Mouse (Mus musculus) right cerebral cortex, postnatal 14 days (tissue): ENCODE results near the gene Olfr606.
"Not testable (repeated sequence)": the region's sequence is repeated elsewhere in the genome, so short reads cannot be mapped to it uniquely, and the experiment has no call there.

Experiments
- DNase-seq: peaks from one replicate; pipeline ENCODE4 v3.0.0; 2022

The Olfr606 gene

GRCm38 (mm10) chr7:103448746-103449145, at the start of gene Olfr606:
Gene Olfr606, plus strand, starts transcription at chr7:103449046.
- DNase-seq: no peak

DNA sequence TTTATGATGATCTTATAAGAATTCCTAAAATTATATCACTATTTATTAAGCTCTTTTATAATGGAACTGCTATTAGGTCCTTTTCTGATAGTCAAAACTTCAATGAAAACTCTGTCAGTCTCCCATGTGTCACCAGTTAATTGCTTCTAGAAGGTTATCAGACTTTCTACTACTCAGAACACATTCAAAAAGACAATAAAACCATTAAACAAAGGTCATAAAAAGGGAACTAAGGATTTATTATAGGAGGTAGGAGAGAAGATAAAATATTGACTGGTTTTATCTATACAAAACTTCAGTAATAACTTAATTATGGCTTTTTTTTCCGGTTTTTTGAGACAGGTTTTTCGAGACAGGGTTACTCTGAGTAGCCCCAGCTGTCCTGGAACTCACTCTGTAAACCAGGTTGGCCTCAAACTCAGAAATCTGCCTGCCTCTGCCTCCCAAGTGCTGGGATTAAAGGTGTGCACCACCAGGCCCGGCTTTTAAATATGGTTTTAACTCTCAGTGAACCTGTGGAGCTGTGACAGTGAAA, 42.3 kb upstream of the Olfr606 start:
- DNase-seq: not testable (repeated sequence)

DNA sequence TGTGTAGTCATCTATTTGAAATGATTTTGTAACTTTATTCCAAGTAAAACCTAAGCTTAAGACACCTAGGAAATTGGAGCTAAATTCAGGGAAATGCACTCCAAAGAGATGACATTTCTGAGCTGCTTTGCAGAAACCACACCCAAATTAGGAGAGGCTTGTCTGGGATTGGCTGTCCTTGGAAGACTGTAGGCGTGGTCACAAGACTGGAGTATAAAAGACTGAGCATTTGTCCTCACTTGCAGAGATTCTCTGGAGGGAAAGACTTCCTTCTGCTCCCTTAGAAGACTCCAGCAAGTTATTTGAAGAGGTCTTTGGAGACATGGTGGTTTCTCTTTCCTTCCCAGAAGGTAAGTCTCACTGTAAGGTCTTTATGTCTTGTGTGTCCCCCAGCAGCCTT, 34.1 kb upstream of the Olfr606 start, which contains the start of gene Usp17lc:
Usp17lc (plus strand) TSS at position 301 of the 400 bp plus-strand sequence.
- DNase-seq: not testable (repeated sequence)

DNA sequence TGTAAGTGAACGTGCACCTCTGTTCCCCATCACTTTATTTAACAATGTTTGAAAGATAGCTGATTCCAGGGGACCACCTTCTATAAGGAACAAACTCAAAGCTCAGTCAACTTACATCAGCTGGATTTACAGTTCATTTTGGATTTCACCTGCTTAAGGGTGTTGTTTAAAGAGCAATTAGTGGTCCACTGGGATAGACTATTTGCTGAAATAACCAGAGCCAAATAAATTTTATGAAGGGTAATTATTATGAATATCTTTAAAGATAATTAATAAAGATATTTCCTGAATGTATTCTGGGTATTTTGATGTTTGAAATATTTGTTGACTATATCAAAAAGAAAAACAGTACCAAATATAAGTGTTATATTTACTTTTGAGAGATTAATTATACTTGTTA, 3.5 kb upstream of the Olfr606 start, which contains the start of gene Olfr605:
Olfr605 (minus strand) TSS at position 101 of the 400 bp plus-strand sequence.
- no peak for DNase-seq

GRCm38 (mm10) chr7:103460590-103460989, 11.7 kb downstream of the Olfr606 start:
- DNase-seq: no peak

DNA sequence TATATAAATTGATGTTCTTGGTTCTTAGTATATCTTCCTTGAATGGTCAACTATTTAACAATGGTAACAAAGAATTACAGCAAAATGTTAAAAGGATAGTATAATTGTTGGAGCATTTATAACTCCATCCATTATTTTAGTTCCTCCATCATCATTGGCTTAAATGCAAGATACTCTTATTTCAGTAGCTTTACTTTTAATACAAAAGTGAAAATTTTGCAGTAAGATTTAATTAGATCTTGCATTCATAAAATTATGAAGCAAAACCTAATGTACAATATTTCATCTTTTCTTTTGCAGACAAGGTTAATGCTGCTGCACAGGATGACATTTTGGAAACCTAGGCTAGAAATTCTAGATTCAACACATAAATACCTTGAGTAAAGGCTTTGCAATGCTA, 20.7 kb downstream of the Olfr606 start, which contains the start of gene Olfr608:
Olfr608 (plus strand) TSS at position 301 of the 400 bp plus-strand sequence.
- DNase-seq: no peak

DNA sequence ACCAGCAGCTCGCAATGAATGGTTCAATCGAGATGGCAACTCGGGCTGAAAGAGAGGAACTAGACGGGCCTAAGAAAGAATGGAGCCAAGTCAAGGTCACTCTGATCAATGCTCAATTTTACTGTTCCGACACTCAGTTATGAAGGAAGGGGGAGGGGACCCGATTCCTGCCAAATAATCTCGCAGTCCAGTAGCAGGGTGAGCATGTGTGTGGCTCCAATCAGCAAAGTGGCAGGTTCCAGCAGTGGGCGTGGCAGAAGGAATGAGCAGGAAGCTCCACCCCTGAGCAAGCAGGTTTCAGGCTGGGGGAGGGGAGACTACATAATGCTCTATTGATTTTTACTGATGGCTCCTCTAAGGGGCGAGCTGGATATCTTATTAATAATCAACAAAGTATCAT, 28.3 kb downstream of the Olfr606 start:
- not testable (repeated sequence) for DNase-seq

- DNase-seq: no peak
Measured at GRCm38 (mm10) chr7:103497962-103498361, 49.1 kb downstream of the Olfr606 start, which contains the start of gene Olfr609. Gene Olfr609, minus strand, starts transcription at chr7:103498062.
